28 mouse cellular contexts compared by ENCODE assay signal in genomic region chr1:46077891-46078290, GRCm38 (mm10). TPM values are rescaled to one million over a fixed set of nuclear protein-coding genes. Genes with fewer than 3 reads are reported as not detected.
"Had no signal": no experiment of that assay in that cellular context is flagged by ENCODE, and none has a peak within 500 bp of the region (broad histone marks: within the 10 kb centered on the region; RNA-seq: fewer than 3 reads in every experiment).

No protein-coding gene starts in this region.

- H3K36me3 ChIP-seq: embryonic facial prominence, embryonic 10.5 days; embryonic facial prominence, embryonic 12.5 days; embryonic facial prominence, embryonic 13.5 days; embryonic facial prominence, embryonic 15.5 days; forebrain, embryonic 10.5 days; forebrain, embryonic 12.5 days; forebrain, embryonic 15.5 days; heart, embryonic 10.5 days had no signal

- H3K9me3 ChIP-seq: embryonic facial prominence, embryonic 10.5 days; embryonic facial prominence, embryonic 12.5 days; embryonic facial prominence, embryonic 13.5 days; embryonic facial prominence, embryonic 15.5 days; forebrain, embryonic 10.5 days; forebrain, embryonic 12.5 days; forebrain, embryonic 13.5 days; forebrain, embryonic 15.5 days; heart, embryonic 10.5 days had no signal

- DNase-seq: cerebellum, adult 9-10 months; cerebellum, adult 9-11 months; cerebellum, postnatal 10 days; cerebellum, postnatal 14 days; cerebellum, postnatal 25 days; cerebellum, postnatal 36 days; embryo, embryonic 11 days; forebrain, postnatal 0 days; gastrocnemius, adult 2 months; gastrocnemius, postnatal 10 days; gastrocnemius, postnatal 14 days; gastrocnemius, postnatal 25 days; gastrocnemius, postnatal 36 days; heart, adult 18-20 months had no signal

- H3K4me1 ChIP-seq: embryonic facial prominence, embryonic 10.5 days; embryonic facial prominence, embryonic 12.5 days; embryonic facial prominence, embryonic 13.5 days; embryonic facial prominence, embryonic 15.5 days; forebrain, embryonic 10.5 days; forebrain, embryonic 12.5 days; forebrain, embryonic 13.5 days; forebrain, embryonic 15.5 days; heart, embryonic 10.5 days had no signal

- H3K9ac ChIP-seq: embryonic facial prominence, embryonic 12.5 days; embryonic facial prominence, embryonic 13.5 days; embryonic facial prominence, embryonic 15.5 days; forebrain, embryonic 12.5 days; forebrain, embryonic 13.5 days; forebrain, embryonic 15.5 days; forebrain, postnatal 0 days had no signal

- H3K4me3 ChIP-seq: embryonic facial prominence, embryonic 10.5 days; embryonic facial prominence, embryonic 12.5 days; embryonic facial prominence, embryonic 13.5 days; embryonic facial prominence, embryonic 15.5 days; erythroblast, embryonic 14.5 days; forebrain, embryonic 10.5 days; forebrain, embryonic 12.5 days; forebrain, embryonic 13.5 days; forebrain, embryonic 15.5 days; gastrocnemius, adult 2 months; heart, embryonic 10.5 days had no signal

- H3K4me2 ChIP-seq: embryonic facial prominence, embryonic 12.5 days; embryonic facial prominence, embryonic 13.5 days; embryonic facial prominence, embryonic 15.5 days; forebrain, embryonic 12.5 days; forebrain, embryonic 13.5 days; forebrain, embryonic 15.5 days had no signal

- ATAC-seq: forebrain, embryonic 13.5 days; forebrain, embryonic 14.5 days; forebrain, embryonic 15.5 days; forebrain, embryonic 16.5 days; forebrain, postnatal 0 days had no signal

- H3K27ac ChIP-seq: embryonic facial prominence, embryonic 10.5 days; embryonic facial prominence, embryonic 12.5 days; embryonic facial prominence, embryonic 13.5 days; embryonic facial prominence, embryonic 15.5 days; forebrain, embryonic 10.5 days; forebrain, embryonic 12.5 days; forebrain, embryonic 13.5 days; forebrain, embryonic 15.5 days; gastrocnemius, adult 2 months; heart, embryonic 10.5 days had no signal

- H3K27me3 ChIP-seq: embryonic facial prominence, embryonic 12.5 days; embryonic facial prominence, embryonic 13.5 days; embryonic facial prominence, embryonic 15.5 days; forebrain, embryonic 12.5 days; forebrain, embryonic 13.5 days; forebrain, embryonic 15.5 days had no signal

RNA-seq across cellular contexts. Expression of gene Dnah7b, which starts 11.8 kb away (rescaled TPM):
- total RNA-seq: common myeloid progenitor, adult 5-6 weeks; granulocyte monocyte progenitor cell, adult 5-6 weeks had no signal
